Mouse (Mus musculus): ENCODE measurements at regions not wholly inside any gene's neighbourhood (a gene's known extent, or its start where the extent isn't known, plus 50 kb on each side); places are given as distances from the start of the nearest gene placed in this dataset.
A peak's percentile ranks its signal among the peaks of the same experiment; 100 is the strongest.

GRCm38 (mm10) chr1:189978244-189978643, 56.1 kb upstream of the Smyd2 start:
- no peak overlapping the region for H3K9ac ChIP-seq (ENCODE audit: insufficient read depth, low read depth, low read length, poor library complexity, severe bottlenecking)
- H3K27ac ChIP-seq (ENCODE audit: insufficient read depth, low read depth, low read length, poor library complexity, severe bottlenecking), result no peak overlapping the region
- no peaks in the 10 kb centered on the region for H3K9me3 ChIP-seq (ENCODE audit: control insufficient read depth, insufficient read depth, low read depth, low read length)
- in situ Hi-C loops (cut with MboI; ENCODE audit: low sequenced_read_pairs in 2 of 2, unreplicated experiment in 2 of 2), result loop anchor here in 1 of 2 experiments (10.0 kb wide), 1 partner anchor 93 kb away; no protein-coding TSS in a partner anchor
- no peak for DNase-seq (ENCODE audit: low read depth, low spot score)
- no peak overlapping the region for H3K4me3 ChIP-seq (ENCODE audit: insufficient read depth in 1 of 2, low read depth in 1 of 2, low read length in 2 of 2, poor library complexity in 1 of 2, severe bottlenecking in 1 of 2)
- no peaks in the 10 kb centered on the region for H3K36me3 ChIP-seq (ENCODE audit: control insufficient read depth, insufficient read depth, low read length, poor library complexity, severe bottlenecking)
- no peaks in the 10 kb centered on the region for H3K4me1 ChIP-seq (ENCODE audit: control insufficient read depth in 2 of 2, insufficient read depth in 2 of 2, low read length in 2 of 2, poor library complexity in 1 of 2)
- TF ChIP-seq ZNF384 (IDR thresholded peaks at IDR 0.05; ENCODE audit: low read depth, low read length), result no peak

GRCm38 (mm10) chr1:189975660-189976059, 53.5 kb upstream of the Smyd2 start:
- no peak overlapping the region for H3K4me3 ChIP-seq (ENCODE audit: insufficient read depth in 1 of 2, low read depth in 1 of 2, low read length in 2 of 2, poor library complexity in 1 of 2, severe bottlenecking in 1 of 2)
- no peaks in the 10 kb centered on the region for H3K9me3 ChIP-seq (ENCODE audit: control insufficient read depth, insufficient read depth, low read depth, low read length)
- no peaks in the 10 kb centered on the region for H3K36me3 ChIP-seq (ENCODE audit: control insufficient read depth, insufficient read depth, low read length, poor library complexity, severe bottlenecking)
- TF ChIP-seq MAFK (IDR thresholded peaks at IDR 0.05; ENCODE audit: insufficient read depth, low read depth, low read length), result no peak
- no peak for TF ChIP-seq HCFC1 (IDR thresholded peaks at IDR 0.05; ENCODE audit: borderline replicate concordance, insufficient read depth, low read length)
- no peak for TF ChIP-seq ZNF384 (IDR thresholded peaks at IDR 0.05; ENCODE audit: low read depth, low read length)
- no peak for TF ChIP-seq CHD2 (IDR thresholded peaks at IDR 0.05; ENCODE audit: low read depth, low read length)
- TF ChIP-seq ZC3H11A (IDR thresholded peaks at IDR 0.05; ENCODE audit: borderline replicate concordance, low read depth, low read length), result no peak
- in situ Hi-C loops (cut with MboI; ENCODE audit: low sequenced_read_pairs in 2 of 2, unreplicated experiment in 2 of 2), result loop anchor here in 1 of 2 experiments (10.0 kb wide), 1 partner anchor 91 kb away; no protein-coding TSS in a partner anchor
- no peak for DNase-seq (ENCODE audit: low read depth, low spot score)
- no peak overlapping the region for H3K9ac ChIP-seq (ENCODE audit: insufficient read depth, low read depth, low read length, poor library complexity, severe bottlenecking)
- no peak overlapping the region for H3K27ac ChIP-seq (ENCODE audit: insufficient read depth, low read depth, low read length, poor library complexity, severe bottlenecking)
- H3K4me1 ChIP-seq (ENCODE audit: control insufficient read depth in 2 of 2, insufficient read depth in 2 of 2, low read length in 2 of 2, poor library complexity in 1 of 2), result no peaks in the 10 kb centered on the region

DNA sequence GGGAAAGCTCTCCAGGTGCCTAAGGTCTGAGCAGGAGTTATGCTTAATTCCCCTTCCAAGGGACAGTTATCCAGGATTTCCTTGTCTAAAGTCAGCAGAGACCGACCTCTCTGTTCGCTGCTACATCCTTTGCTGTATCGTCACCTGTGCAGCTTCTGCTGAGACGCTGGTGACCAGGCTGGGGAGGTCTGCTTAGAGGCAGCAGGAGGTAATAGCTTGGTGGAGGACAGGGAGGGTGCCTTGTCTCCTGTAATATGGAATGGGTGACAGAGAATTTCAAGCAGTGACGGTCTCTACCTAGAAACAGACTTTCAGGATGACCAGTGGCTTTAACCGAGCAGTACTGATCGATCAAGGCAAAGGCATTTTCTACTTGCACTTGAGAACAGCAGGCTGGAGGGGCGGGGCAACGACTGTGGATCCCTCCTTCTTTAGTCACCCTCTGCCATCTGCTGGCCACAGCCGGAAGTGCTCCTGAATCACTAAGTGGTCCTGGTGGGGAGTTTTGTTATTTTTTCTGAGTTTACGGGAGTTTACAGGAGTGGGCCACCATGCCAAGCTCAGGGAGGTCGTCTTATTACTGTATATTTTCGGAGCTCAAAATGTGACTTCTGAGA, 50.7 kb upstream of the Smyd2 start:
- 0 out of 2 replicates have a peak, but pooled peaks have one; percentile 39 for TF ChIP-seq ZNF384 (IDR thresholded peaks at IDR 0.05; ENCODE audit: low read depth, low read length)
- TF ChIP-seq HCFC1 (IDR thresholded peaks at IDR 0.05; ENCODE audit: borderline replicate concordance, insufficient read depth, low read length), result peak; percentile 31; the same call in 1 of the 2 replicates
- peak; percentile 94 for TF ChIP-seq ZC3H11A (IDR thresholded peaks at IDR 0.05; ENCODE audit: borderline replicate concordance, low read depth, low read length)
- no peak for TF ChIP-seq MAFK (IDR thresholded peaks at IDR 0.05; ENCODE audit: insufficient read depth, low read depth, low read length)
- TF ChIP-seq CHD2 (IDR thresholded peaks at IDR 0.05; ENCODE audit: low read depth, low read length), result no peak
- in situ Hi-C loops (cut with MboI; ENCODE audit: low sequenced_read_pairs in 2 of 2, unreplicated experiment in 2 of 2), result loop anchor here in 1 of 2 experiments (10.0 kb wide), 1 partner anchor 88 kb away; no protein-coding TSS in a partner anchor
- peak; percentile 87 for DNase-seq (ENCODE audit: low read depth, low spot score)
- no peaks in the 10 kb centered on the region for H3K9me3 ChIP-seq (ENCODE audit: control insufficient read depth, insufficient read depth, low read depth, low read length)
- H3K9ac ChIP-seq (ENCODE audit: insufficient read depth, low read depth, low read length, poor library complexity, severe bottlenecking), result no peak overlapping the region
- H3K36me3 ChIP-seq (ENCODE audit: control insufficient read depth, insufficient read depth, low read length, poor library complexity, severe bottlenecking), result no peaks in the 10 kb centered on the region
- no peak overlapping the region for H3K27ac ChIP-seq (ENCODE audit: insufficient read depth, low read depth, low read length, poor library complexity, severe bottlenecking)
- H3K4me1 ChIP-seq (ENCODE audit: control insufficient read depth in 2 of 2, insufficient read depth in 2 of 2, low read length in 2 of 2, poor library complexity in 1 of 2), result no peaks in the 10 kb centered on the region
- no peak overlapping the region for H3K4me3 ChIP-seq (ENCODE audit: insufficient read depth in 1 of 2, low read depth in 1 of 2, low read length in 2 of 2, poor library complexity in 1 of 2, severe bottlenecking in 1 of 2)

Data from ES-E14 (cell line).